Mouse (Mus musculus): Measurements from ENCODE around the gene Rmnd5a.

Gene Rmnd5a

GRCm38 (mm10) chr6:71371085-71371605 is 69.3 kb downstream of the Rmnd5a start:
- no peak for DNase-seq

DNA sequence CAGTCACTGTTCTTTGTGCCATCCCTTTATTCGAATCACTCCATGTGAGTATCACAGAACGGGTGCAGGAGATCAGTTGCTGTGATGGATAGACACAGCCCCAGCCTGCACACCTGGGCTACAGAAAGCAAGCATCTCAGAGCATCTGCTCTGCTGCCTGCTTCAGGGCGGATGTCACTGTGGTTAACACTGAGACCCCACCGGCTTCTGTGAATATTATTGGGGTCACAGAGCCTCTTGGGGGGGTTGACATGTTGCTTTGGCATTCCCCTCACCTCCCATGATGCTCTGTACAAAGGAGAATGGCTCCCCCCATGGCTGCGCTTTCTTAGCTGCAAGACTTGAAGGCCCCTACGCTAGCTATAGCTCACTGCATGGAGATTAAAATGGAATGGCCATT is 71.0 kb downstream of the Rmnd5a start:
- DNase-seq = no peak

DNA sequence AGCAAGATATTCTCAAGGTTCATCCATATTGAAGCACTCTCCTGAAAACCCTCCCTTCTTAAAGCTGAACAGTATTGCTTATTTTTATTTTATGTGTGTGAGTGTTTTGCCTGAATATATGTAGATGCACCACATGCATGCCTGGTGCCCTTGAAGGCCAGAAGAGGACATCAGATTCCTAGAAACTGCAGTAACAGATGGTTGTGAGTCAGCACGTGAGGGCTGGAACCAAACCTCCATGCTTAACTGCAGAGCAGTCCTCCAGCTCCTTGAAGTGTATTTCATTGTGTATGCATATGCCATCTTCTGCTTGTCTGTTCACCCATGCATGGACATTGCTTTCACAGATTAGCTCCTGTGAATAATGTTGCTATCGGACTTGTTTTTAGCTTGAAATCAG is 76.4 kb downstream of the Rmnd5a start:
- DNase-seq = no peak

DNA sequence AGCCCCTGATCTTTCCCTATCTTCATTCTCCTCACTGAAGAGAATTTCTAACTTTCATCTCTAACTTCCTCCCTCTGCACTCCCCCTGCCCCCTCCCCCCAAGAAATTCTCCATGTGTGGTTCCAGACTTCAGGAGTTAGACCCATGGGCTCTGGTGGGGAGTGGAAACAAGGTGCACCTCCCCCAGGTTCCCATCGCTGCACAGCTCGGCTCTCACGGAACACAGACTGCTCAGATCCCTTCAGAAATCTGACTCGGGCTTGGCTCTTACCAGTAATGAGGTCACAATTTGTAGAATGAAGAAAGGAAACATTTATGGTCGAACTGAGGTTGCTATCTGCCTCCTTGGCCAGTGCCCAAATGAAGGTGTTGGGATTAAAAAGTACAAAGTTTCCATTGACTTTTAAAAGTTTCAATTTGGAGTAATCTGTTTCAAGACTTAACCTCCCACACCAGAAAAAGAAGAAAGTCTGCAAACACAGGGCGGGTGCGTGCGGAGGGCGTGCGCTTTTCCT is 79.2 kb downstream of the Rmnd5a start:
- DNase-seq = no peak

- no peak for DNase-seq
Measured at GRCm38 (mm10) chr6:71360751-71361150, 79.7 kb downstream of the Rmnd5a start.

DNA sequence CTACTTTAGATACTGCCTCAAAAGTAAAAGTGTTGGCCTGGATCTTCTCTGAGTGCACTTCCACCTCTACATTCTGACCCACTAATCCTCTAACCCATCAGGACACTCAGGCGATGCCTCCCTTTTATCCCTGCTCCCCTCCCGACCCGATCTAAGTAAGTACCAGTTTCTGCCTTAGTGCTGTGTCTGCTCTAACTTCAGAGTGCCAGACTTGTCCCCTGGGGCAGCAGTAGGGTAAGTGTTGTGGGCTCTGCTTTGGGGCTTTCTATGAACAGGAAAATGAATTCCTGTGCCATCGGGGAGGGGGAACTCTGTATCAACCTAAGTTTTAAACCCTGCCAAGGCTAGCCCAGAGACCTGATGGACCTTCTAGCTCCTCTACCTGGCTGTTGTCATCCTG is 80.2 kb downstream of the Rmnd5a start:
- no peak for DNase-seq

GRCm38 (mm10) chr6:71357493-71357892 is 82.9 kb downstream of the Rmnd5a start:
- DNase-seq = no peak

DNA sequence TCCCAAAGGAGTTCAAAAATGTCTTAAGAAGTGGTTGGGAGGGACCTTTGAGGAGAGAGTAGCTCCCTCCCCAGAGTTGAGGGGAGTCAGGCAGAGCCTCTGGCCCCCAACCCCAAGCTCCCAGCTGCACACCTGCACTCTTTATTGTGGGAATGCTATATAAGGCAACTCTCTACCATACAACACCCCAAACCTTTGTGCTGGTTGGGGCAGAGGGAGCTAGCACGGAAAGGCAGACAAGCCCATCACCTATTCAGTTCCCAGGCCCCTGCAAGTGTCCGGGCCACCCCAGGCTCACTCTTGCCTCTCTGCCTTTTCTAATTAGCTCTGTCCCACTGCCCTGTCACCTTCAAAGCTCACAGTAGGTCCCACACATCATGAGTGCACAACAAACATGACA is 86.7 kb downstream of the Rmnd5a start:
- DNase-seq = no peak

DNA sequence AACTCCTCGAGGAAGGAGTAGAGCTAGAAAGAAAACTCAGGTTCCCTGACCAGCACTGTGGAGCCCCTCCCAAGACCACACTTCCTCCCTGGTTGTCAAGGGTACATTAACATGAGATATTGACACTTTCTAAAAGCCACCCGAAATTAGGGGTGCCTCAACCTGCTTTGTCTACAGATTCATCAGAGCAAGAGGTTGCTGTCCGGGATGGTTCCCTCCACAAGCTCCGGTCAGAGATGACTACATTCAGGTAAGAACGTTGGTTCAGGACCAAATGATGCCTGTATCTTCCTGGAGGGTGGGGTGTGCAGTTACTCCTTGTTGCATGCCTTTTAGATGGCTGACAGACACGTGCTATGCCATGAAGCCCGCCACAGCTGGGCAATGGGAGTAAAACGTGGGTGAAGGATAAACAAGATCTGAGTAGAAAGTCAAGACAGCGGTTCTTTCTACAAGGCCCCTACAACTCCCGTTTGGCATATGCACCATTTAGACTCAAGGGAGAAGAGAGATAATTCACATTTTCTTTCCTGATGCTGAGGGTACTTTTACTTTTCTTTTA is 87.5 kb downstream of the Rmnd5a start:
- DNase-seq = no peak

DNA sequence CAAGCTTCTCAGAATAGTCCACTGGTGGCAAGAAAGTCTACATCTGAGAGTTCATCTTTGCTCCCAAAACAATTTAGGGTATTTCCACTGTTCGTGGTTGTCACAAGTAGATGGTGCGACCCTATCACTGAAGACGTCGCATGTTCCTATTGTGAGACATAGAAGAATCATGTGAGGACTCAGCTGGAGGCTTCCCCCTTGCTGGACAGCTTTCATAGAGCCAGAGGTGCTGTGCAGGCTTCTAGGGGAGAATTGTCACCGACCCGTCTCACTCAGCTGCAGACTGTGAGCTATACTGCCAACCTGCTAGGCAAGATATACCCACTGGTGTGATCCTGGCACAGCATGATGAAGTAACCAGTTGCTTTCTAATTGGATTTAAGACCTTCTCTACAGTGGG is 88.2 kb downstream of the Rmnd5a start:
- DNase-seq = no peak

- no peak for DNase-seq
Measured at GRCm38 (mm10) chr6:71351201-71351600, 89.2 kb downstream of the Rmnd5a start.

DNA sequence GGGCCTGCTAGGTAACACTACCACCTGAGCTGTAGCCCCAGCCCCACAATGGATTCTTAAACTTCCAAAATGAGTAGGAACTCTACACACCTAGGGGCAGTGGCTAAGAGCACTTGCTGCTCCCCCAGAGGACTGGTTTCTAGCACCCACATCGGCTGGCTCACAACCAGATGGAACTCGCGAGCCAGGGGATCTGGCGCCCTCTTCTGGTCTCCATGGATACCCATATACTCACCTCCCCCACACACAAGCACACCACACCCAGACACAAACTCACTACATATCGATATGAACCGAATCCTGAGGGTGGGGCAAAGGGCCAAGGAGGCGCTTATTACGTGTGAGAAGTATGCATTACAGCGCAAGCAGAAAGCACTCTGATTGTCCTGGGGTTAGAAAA is 92.4 kb downstream of the Rmnd5a start:
- DNase-seq = no peak

DNA sequence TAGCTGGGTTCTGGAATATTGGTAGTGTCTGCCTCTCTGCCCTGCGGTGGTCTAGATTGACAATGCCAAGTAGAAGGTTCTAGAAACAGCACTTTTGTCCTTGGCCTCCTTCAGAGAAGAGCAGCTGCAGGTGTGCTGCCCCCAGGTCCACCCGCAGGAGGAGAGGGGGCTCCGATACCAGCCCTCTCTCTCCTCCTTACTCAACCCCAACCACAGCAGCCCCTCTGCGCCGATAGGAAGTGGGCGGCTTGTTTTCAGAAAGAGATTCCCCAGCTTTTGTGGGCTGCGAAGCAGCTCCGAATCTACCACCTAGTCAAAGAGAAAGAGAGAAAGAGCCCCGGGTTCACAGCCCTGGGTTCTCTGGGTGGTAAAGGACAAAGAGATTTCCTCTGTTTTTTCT is 99.3 kb downstream of the Rmnd5a start:
- no peak for DNase-seq

GRCm38 (mm10) chr6:71339351-71339750 is 101.1 kb downstream of the Rmnd5a start:
- no peak for DNase-seq

DNA sequence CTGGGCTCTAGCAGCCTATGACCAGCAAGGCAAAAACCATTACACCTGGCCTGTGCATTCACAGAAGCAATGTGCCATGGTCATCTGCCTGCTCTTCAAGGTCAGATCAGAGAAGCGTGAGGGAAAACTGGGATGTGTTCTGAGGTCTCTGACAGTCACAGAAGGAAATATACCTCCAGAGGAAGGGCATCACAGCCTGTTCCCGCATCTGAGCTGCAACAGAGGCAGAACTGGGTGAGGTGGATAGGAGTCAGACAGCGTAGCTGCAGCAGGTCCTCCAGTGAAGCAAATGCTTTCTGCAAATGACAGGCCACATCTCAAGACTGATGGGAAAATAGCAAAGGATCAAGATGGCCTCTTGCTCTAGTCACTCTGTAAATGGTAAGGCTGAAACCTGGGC is 101.5 kb downstream of the Rmnd5a start:
- no peak for DNase-seq

Measured in right cerebral cortex, postnatal 4 days (tissue).